Mouse (Mus musculus) liver, adult 2 months (tissue): ENCODE results near the gene Ube2v1.

Experiments
- CTCF ChIP-seq: fragments of 200-500 bp; IDR thresholded peaks from 2 replicates; pipeline ENCODE4 v1.5.1; 2011; ENCODE audit warnings: low read depth, low read length, control low read depth
- POLR2A ChIP-seq: fragments of 200-500 bp; IDR thresholded peaks from 2 replicates; pipeline ENCODE4 v1.6.1; 2011; ENCODE audit warnings: low read length, control low read depth; ENCODE audit not compliant: insufficient read depth; ENCODE audit errors: extremely low read depth

DNA sequence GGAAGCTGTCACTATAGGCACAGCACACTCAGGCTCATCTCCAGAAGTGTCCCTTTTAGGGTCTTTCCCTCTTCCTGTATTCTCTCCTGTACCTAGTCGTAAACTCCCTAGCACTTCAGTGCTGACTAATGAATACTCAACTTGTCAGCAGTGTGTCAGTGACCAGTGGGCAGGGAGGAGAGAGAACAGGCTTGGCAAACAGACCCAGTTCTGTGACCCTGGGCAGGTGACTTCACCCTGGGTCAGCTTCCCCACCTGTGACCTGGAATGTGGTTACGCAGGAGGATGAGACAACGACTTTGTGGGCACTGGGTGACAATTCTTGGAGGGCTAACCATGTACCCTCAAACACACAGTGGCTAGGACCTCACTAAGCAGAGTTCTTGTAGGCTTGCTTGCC, 14.9 kb downstream of the Ube2v1 start:
- no peak for TF ChIP-seq CTCF
- TF ChIP-seq POLR2A: no peak
